Mouse (Mus musculus): ENCODE measurements at regions not wholly inside any gene's neighbourhood (a gene's known extent, or its start where the extent isn't known, plus 50 kb on each side); places are given as distances from the start of the nearest gene placed in this dataset.

DNA sequence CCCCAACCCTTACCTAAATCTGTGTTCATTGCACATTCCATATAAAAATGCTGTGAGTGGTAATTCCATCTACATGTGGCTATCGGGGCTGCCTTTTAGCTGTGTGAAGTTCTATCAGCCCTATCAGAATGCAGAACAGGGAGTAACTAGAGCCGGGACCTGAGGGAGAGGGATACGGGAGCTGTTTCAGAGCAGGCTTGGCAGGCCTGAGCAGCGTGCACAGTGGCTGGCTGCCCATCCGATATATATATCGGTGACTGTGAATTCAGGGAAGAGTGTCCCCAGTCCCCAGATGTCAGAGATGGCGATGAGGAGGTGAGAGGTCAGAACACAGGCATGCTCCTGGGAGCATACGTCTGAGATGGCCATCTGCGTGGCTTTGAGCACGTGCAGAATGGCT is 79.0 kb downstream of the Arl4c start:
- no peak for DNase-seq (ENCODE audit: extremely low spot score in 1 of 2, low spot score in 2 of 2)

DNA sequence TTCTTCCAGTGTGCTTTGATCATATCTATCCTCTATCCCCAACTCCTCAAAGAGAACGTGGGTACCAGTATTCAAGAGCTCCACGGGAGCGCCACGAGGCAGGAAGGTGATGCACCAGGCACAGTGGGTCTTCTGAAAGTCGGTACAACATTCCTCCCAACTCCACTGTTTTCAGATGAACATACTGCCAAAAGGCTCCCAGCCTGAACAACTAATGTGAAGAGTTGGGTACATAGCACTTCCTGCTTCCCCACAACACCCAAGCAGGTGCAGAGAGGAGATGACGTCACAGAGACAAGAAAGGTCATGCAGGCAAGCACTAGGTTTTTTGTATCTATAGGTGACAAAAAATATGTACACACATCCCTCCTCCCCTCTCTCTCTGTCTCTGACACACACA is 79.7 kb downstream of the Arl4c start:
- DNase-seq (ENCODE audit: extremely low spot score in 1 of 2, low spot score in 2 of 2), result no peak
- Histone ChIP-seq H3K4me3 (no peak overlapping the region), H3K27ac (no peak overlapping the region)
- TF ChIP-seq CTCF (IDR thresholded peaks at IDR 0.05), result no peak
- intact Hi-C loops (cut with DNase I), result no loop called here

More for the DNA sequence above, 79.0 kb downstream of the Arl4c start:
- TF ChIP-seq CTCF (IDR thresholded peaks at IDR 0.05), result no peak
- no peak overlapping the region for H3K4me3 ChIP-seq
- intact Hi-C loops (cut with DNase I), result no loop called here
- no peak overlapping the region for H3K27ac ChIP-seq

DNA sequence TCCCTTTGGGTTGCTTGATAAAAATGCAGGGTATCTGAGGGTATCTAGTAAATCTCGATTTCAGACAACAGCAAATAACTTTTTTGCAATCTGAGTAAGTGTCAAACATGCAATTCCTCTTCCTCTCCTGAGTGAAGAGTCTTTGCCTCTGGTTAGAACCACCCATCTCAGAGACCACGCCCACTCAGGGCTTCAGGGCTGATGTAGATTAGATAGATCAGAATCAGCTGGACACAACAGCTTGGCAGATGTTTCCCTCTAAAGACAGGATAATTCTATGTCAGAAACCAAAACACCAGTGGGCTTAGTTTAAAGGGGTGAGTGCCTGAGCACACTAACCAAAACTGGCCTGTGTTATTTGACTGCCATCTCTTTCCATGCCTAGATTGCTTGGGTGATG is 80.8 kb downstream of the Arl4c start:
- no peak for TF ChIP-seq CTCF (IDR thresholded peaks at IDR 0.05)
- intact Hi-C loops (cut with DNase I), result no loop called here
- Histone ChIP-seq H3K4me3 (no peak overlapping the region), H3K27ac (no peak overlapping the region)
- DNase-seq (ENCODE audit: extremely low spot score in 1 of 2, low spot score in 2 of 2), result no peak

DNA sequence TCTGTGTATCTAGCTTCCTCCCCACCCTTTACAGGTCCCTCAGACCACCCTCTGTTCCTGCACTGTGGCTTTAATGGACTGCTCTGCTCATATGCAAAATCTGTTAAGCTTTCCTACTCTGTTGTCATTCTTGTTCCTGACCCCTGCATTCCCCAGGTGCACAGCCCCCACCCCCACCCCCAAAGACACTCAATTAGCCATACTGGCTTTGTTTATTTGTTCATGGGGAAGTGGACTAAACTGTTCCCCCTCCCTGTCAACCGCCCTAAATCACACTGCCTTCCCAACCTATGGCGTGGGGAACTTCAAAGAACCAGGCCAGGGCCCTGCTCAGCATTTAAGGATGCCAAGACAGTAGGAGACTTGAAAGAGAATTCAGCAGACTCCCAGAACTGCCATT is 89.0 kb downstream of the Arl4c start:
- intact Hi-C loops (cut with DNase I), result no loop called here
- no peak for DNase-seq (ENCODE audit: extremely low spot score in 1 of 2, low spot score in 2 of 2)
- H3K4me3 ChIP-seq, result no peak overlapping the region
- no peak for TF ChIP-seq CTCF (IDR thresholded peaks at IDR 0.05)
- H3K27ac ChIP-seq, result no peak overlapping the region

DNA sequence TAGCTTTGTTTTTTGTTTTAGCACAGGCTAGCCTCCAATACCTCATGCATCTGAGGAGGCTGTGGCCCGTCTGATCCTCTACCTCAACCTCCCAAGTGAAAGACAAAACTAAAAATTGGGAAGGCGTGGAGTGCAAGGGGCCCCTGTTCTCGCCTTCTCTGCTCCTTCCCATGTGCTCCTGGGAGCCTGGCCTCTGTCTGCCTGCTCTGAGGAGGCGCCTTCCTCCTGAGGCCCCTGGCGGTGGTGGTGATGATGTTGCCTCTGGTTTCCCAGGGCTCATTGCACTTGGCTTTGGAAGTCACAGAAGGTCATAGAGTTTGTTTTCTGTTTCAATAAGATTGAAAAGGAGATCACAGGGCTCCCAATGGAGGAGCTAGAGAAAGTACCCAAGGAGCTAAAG is 90.8 kb downstream of the Arl4c start:
- no peak for DNase-seq (ENCODE audit: extremely low spot score in 1 of 2, low spot score in 2 of 2)
- no peak for TF ChIP-seq CTCF (IDR thresholded peaks at IDR 0.05)
- no peak overlapping the region for H3K27ac ChIP-seq
- H3K4me3 ChIP-seq, result no peak overlapping the region
- intact Hi-C loops (cut with DNase I), result no loop called here

DNA sequence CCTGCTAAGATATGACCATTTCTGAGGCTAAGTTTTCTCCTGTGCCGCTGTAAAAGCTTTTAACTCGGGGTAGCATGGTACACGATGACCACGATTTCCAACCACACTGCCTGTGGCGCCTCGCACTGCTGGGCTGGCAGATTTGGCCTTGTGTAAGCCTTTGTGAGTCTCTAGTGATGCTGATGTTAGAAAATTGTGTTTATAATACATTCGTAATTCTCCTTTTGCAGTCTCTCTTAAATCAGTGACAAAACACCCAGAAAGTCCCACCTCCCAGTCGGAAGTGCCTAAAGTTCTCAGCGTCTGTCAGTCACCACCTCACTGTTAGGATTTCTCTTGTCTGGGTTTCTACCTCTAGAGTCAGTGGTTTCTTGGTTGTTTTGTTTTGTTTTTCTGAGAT is 91.2 kb downstream of the Arl4c start:
- no peak for TF ChIP-seq CTCF (IDR thresholded peaks at IDR 0.05)
- Histone ChIP-seq H3K4me3 (no peak overlapping the region), H3K27ac (no peak overlapping the region)
- no peak for DNase-seq (ENCODE audit: extremely low spot score in 1 of 2, low spot score in 2 of 2)
- intact Hi-C loops (cut with DNase I), result no loop called here

DNA sequence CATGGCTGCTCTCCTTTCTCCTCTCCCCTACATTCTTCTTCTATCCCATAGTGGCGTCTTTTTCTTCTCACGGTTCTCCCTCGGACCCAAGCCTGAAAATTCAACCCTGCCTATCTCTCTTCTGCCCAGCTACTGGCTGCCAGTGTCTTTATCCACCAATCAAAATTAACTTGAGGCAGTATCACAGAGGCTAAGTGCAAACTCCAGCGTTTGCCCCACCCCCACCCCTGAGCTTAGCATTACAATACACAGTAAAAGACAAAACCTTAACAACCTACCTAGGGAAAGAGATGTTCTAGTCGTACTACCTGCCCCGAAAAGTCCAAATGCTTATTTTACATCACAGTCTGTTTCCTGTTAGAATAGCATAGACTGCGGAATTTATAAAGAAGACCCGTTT is 93.2 kb downstream of the Arl4c start:
- DNase-seq (ENCODE audit: extremely low spot score in 1 of 2, low spot score in 2 of 2), result no peak
- H3K4me3 ChIP-seq, result no peak overlapping the region
- no peak for TF ChIP-seq CTCF (IDR thresholded peaks at IDR 0.05)
- no peak overlapping the region for H3K27ac ChIP-seq
- intact Hi-C loops (cut with DNase I), result no loop called here

DNA sequence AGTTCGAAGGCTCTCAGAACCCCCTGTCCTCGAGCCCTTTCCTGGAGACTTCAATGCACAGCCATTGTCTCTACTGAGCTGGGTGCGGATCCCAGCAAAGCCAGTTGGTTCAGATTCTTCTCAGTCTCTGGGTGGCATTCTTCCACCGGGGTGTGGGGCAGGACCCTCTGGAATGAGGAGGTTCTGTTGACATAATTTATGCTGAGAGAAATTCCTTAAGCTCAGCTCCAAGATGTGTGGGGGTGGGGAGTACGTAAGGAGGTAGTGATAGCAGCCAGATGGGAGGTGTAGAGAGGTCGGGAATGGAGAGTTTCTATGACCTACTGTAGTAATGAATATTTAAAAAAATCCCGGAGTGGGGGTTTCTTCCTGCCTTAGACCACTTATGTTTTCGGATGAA is 93.8 kb downstream of the Arl4c start:
- no peak for TF ChIP-seq CTCF (IDR thresholded peaks at IDR 0.05)
- Histone ChIP-seq H3K4me3 (no peak overlapping the region), H3K27ac (no peak overlapping the region)
- intact Hi-C loops (cut with DNase I), result no loop called here
- DNase-seq (ENCODE audit: extremely low spot score in 1 of 2, low spot score in 2 of 2), result no peak

DNA sequence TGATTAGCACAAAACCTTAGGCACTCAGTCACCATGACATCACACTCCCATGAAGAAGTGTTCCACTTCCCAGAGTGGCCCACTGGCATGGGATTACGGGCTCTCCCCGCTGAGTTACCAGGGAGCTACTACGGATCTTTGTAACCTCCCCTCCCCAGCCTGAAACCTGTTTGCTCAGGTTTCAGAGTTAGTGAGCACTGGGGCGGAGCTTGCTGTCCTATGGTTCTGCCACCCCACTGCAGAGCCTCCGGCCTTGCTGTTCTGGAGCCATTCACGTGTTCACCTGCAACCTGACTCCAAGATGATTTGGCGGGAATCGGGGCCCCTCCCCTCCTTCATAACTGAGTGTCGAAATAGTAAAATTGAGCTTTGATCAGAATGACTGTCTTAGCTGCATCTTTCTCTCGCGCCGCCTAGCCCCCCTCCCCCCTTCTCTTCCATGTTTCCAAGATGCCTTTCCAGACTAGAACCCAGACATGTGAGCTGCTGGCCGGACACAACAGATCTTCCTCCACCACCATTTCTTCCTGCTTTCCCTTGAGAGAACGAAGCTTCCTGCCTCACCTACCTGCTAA is 95.8 kb upstream of the Glrp1 start:
- H3K4me3 ChIP-seq, result no peak overlapping the region
- TF ChIP-seq CTCF (IDR thresholded peaks at IDR 0.05), result no peak
- intact Hi-C loops (cut with DNase I), result no loop called here
- no peak overlapping the region for H3K27ac ChIP-seq
- DNase-seq (ENCODE audit: extremely low spot score in 1 of 2, low spot score in 2 of 2), result no peak

DNA sequence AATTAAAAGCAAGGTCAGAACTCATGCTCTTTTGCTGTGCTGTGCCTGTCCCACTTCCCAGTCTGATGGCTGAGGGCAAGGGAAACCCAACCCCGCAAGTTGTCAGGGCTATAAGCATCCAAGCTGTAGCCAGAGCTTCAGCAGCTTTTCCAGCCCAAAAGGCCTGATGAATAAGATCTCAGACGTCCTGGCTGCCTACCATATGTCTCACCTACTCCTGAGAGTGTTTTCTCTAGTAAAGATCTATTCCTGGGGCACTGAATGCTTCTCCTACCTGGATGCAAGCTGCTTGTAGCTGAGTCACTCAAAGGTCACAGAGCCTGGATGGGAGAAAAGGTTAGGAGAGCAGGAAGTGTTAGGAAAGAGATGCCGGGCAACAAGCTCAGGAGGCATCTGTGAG is 92.4 kb upstream of the Glrp1 start:
- Histone ChIP-seq H3K27ac (no peak overlapping the region), H3K4me3 (no peak overlapping the region)
- TF ChIP-seq CTCF (IDR thresholded peaks at IDR 0.05), result no peak
- DNase-seq (ENCODE audit: extremely low spot score in 1 of 2, low spot score in 2 of 2), result no peak
- intact Hi-C loops (cut with DNase I), result no loop called here

DNA sequence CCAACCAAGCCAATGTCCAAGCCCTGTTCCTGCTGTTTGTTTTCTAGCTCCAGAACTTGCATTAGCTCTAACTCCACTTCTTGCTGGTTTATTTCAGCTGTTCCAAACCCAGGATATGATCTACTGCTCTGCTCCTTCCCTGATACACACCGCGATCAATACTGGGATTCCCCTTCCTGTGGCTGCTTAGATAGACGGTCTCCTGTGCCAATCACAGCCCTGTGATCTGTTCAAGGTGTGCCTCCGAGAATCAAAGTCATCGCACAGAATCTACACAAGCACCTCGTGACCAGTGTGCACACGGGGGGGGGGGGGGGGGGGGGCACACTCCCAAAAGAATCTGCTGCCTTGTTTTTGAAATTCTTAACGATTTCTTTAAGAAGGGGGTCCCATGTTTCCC is 91.9 kb upstream of the Glrp1 start:
- no peak for TF ChIP-seq CTCF (IDR thresholded peaks at IDR 0.05)
- Histone ChIP-seq H3K4me3 (no peak overlapping the region), H3K27ac (no peak overlapping the region)
- intact Hi-C loops (cut with DNase I), result no loop called here
- DNase-seq (ENCODE audit: extremely low spot score in 1 of 2, low spot score in 2 of 2), result no peak

DNA sequence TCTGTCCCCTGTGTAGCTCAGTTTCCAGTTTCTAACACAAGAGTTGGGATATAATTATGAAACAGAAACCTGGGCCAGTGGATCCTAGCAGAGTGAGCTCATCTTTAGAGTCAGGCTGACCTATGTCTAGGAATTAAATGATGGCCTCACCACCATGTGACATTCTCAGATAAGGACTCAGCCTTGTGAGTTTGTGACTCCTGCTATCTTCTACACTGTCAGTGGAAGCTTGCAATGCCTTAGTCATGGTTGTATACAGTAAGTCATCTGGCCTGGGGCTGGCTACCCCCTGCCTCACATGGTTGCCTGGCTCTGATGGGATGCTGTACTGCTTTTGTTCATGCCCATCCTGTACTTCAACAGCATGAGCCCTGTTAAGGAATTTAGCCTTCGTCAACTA is 90.3 kb upstream of the Glrp1 start:
- no peak for DNase-seq (ENCODE audit: extremely low spot score in 1 of 2, low spot score in 2 of 2)
- Histone ChIP-seq H3K4me3 (no peak overlapping the region), H3K27ac (no peak overlapping the region)
- TF ChIP-seq CTCF (IDR thresholded peaks at IDR 0.05), result no peak
- intact Hi-C loops (cut with DNase I), result no loop called here

DNA sequence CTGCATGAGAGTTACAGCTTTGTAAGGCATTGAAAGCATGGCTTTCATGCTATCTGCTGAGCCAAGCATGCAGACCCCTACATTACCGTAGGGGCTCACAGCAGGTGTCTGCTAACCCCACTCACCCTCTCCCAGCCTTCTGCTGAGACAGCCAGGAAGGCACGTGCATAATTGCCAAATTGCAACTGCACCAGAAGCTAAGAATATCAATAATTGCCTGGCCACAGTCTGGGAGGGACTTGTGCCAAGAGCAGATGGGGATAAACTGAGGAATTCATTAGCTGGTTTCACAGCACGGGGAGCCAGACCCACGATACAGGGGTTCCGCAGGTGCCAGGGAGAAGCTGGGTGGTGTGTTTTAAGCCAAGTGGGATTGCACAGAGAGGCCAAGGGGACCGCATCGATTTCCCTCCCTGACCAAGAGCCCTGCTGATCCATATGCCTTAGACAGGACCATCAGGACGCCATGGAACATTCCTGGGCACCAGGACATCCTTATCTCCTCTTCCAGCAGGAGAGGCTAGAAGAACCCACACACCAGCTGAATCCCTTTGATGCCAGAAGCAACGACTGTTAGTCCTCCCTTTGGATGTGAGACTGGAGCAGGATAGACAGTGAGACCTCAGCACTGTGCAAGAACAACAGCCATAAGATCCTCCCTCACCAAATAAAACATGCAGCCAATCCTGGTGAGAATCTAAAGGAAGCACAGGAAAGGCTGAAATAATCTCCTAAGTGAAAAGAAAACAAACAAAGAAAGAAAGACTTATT is 84.8 kb upstream of the Glrp1 start:
- H3K4me3 ChIP-seq, result no peak overlapping the region
- no peak overlapping the region for H3K27ac ChIP-seq
- intact Hi-C loops (cut with DNase I), result no loop called here
- DNase-seq (ENCODE audit: extremely low spot score in 1 of 2, low spot score in 2 of 2), result no peak
- TF ChIP-seq CTCF (IDR thresholded peaks at IDR 0.05), result no peak

Data from left cerebral cortex, adult 2 months (tissue).